Mouse (Mus musculus): Measurements from ENCODE around the gene Hcrt. TPM values are rescaled to one million over a fixed set of nuclear protein-coding genes. Genes with fewer than 3 reads are reported as not detected.

Hcrt gene
- polyA plus RNA-seq, 1 experiment from 2014 or later, result not detected

- Histone ChIP-seq H3K4me2 (ENCODE audit: low read length) (no peak overlapping the region), H3K27me3 (ENCODE audit: control insufficient read depth, insufficient read depth, low read length) (no peaks in the 10 kb centered on the region; the same call in 1 of the 2 replicates), H3K36me3 (ENCODE audit: control insufficient read depth, insufficient read depth, low read length) (no peaks in the 10 kb centered on the region), H3K4me3 (ENCODE audit: control insufficient read depth in 1 of 2, insufficient read depth in 1 of 2, low read depth in 1 of 2, low read length in 2 of 2) (no peak overlapping the region), H3K27ac (replicated peaks in 1 of 2; ENCODE audit: control insufficient read depth in 1 of 2, insufficient read depth in 1 of 2, low read depth in 2 of 2, low read length in 2 of 2) (no peak overlapping the region), H3K9me3 (ENCODE audit: control insufficient read depth, low read length) (no peaks in the 10 kb centered on the region), H3K9ac (ENCODE audit: low read length) (no peak overlapping the region), H3K4me1 (ENCODE audit: control insufficient read depth in 2 of 2, insufficient read depth in 2 of 2, low read length in 2 of 2) (peaks cover 3 to 6% of the 10 kb centered on the region in 2 experiments; a peak in 3 of 4 replicates)
- ATAC-seq (ENCODE audit: insufficient number of reproducible peaks, insufficient read depth, low FRiP score, low read depth), result no peak
- WGBS, result 93% methylated on average over 5 of the region's 5 CpGs
These were observed 5.1 kb upstream of the Hcrt start for GRCm38 (mm10) chr11:100767871-100768270.

DNA sequence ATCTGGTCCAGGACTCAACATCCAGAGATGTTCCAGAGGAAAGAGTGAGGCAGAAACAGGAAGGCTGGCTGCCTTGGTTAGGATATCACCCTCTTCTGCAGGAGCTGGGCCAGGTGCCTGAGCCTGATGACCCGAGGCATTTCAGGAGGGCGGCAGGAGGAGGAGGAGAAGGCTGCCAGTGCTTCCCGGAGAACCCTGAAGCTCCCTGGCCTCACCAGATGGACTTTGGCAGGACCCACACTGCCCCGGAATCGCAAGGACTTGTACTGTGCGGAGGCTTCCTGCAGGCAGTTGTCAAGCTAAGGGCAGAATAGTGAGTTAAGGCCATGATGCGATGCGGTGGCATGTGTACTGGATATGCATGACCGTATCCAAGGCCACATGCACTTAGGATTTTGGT, 4.0 kb upstream of the Hcrt start:
- Histone ChIP-seq H3K4me1 (ENCODE audit: control insufficient read depth in 2 of 2, insufficient read depth in 2 of 2, low read length in 2 of 2) (peaks cover 3 to 6% of the 10 kb centered on the region in 2 experiments; a peak in 3 of 4 replicates), H3K27me3 (ENCODE audit: control insufficient read depth, insufficient read depth, low read length) (no peaks in the 10 kb centered on the region; the same call in 1 of the 2 replicates), H3K27ac (replicated peaks in 1 of 2; ENCODE audit: control insufficient read depth in 1 of 2, insufficient read depth in 1 of 2, low read depth in 2 of 2, low read length in 2 of 2) (no peak overlapping the region), H3K36me3 (ENCODE audit: control insufficient read depth, insufficient read depth, low read length) (no peaks in the 10 kb centered on the region), H3K9ac (ENCODE audit: low read length) (no peak overlapping the region), H3K4me2 (ENCODE audit: low read length) (no peak overlapping the region), H3K9me3 (ENCODE audit: control insufficient read depth, low read length) (no peaks in the 10 kb centered on the region), H3K4me3 (ENCODE audit: control insufficient read depth in 1 of 2, insufficient read depth in 1 of 2, low read depth in 1 of 2, low read length in 2 of 2) (no peak overlapping the region)
- ATAC-seq (ENCODE audit: insufficient number of reproducible peaks, insufficient read depth, low FRiP score, low read depth), result no peak
- WGBS, result 77% methylated on average over 9 of the region's 9 CpGs

DNA sequence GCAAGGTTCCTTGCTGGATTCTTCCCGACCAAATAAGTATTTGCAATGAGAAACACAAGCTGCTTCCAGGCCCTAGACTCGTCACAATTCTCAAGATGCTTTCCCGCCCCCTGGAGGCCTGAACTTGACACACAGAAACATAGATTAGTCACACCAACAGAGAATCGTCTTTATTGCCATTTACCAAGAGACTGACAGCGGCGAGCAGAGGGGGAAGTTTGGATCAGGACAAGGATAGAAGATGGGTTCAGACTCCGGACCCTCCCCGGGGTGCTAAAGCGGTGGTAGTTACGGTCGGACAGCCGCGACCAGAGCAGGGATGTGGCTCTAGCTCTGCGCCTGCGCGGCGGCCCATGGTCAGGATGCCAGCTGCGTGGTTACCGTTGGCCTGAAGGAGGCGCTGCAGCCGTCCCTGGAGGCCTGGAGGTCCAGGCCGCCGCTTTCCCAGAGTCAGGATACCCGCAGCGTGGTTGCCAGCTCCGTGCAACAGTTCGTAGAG, 1.1 kb downstream of the Hcrt start:
- H3K27ac ChIP-seq (replicated peaks in 1 of 2; ENCODE audit: control insufficient read depth in 1 of 2, insufficient read depth in 1 of 2, low read depth in 2 of 2, low read length in 2 of 2), result no peak overlapping the region
- H3K4me3 ChIP-seq (ENCODE audit: control insufficient read depth in 1 of 2, insufficient read depth in 1 of 2, low read depth in 1 of 2, low read length in 2 of 2), result peak overlapping the region; percentile 48 to 57
- no peaks in the 10 kb centered on the region for H3K9me3 ChIP-seq (ENCODE audit: control insufficient read depth, low read length)
- peaks cover 35% of the 10 kb centered on the region for H3K27me3 ChIP-seq (ENCODE audit: control insufficient read depth, insufficient read depth, low read length)
- H3K9ac ChIP-seq (ENCODE audit: low read length), result peak overlapping the region; percentile 54
- H3K4me2 ChIP-seq (ENCODE audit: low read length), result peak overlapping the region; percentile 83
- WGBS, result under 1% methylated on average over 27 of the region's 27 CpGs
- no peaks in the 10 kb centered on the region for H3K36me3 ChIP-seq (ENCODE audit: control insufficient read depth, insufficient read depth, low read length)
- ATAC-seq (ENCODE audit: insufficient number of reproducible peaks, insufficient read depth, low FRiP score, low read depth), result 0 out of 2 replicates have a peak, but pooled peaks have one; percentile 17
- H3K4me1 ChIP-seq (ENCODE audit: control insufficient read depth in 2 of 2, insufficient read depth in 2 of 2, low read length in 2 of 2), result peaks cover 2 to 3% of the 10 kb centered on the region in 2 experiments; a peak in 2 of 4 replicates

DNA sequence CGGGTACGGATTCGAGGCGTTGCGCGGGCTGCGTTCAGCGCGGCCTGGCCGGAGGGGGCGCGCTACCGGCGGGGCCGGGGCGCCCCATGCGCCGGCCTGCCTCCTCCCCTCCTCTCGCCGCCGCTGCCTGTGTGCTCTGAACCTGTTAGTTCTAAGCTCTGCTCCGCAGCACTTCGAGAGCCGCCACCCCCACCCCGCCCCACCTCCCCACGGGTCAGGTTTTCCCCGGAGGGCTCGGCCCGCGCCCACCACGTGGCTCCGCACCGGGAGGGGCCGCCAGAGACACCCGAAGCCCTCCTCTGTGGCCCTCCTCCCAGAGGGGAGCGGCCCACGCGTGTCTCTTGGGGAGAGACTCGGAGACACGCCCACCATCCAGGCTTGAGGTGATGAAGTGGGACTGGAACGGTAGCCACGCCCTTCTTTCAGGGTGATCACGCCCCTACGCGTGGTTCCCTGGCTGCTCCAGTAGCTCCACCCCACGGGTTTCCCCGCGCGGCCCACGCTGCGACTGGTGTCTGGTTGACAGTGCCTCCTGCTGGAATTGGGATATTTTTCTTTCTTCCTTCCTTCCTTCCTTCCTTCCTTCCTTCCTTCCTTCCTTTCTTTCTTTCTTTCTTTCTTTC, 3.0 kb downstream of the Hcrt start, which contains the start of gene Kcnh4:
TSS of gene Kcnh4 (minus strand) at position 332 of the 623 bp plus-strand sequence.
- Histone ChIP-seq H3K36me3 (ENCODE audit: control insufficient read depth, insufficient read depth, low read length) (no peaks in the 10 kb centered on the region), H3K27ac (replicated peaks in 1 of 2; ENCODE audit: control insufficient read depth in 1 of 2, insufficient read depth in 1 of 2, low read depth in 2 of 2, low read length in 2 of 2) (no peak within 1 kb of the TSS), H3K4me1 (ENCODE audit: control insufficient read depth in 2 of 2, insufficient read depth in 2 of 2, low read length in 2 of 2) (peaks cover 2 to 3% of the 10 kb centered on the region in 2 experiments; a peak in 2 of 4 replicates), H3K4me3 (ENCODE audit: control insufficient read depth in 1 of 2, insufficient read depth in 1 of 2, low read depth in 1 of 2, low read length in 2 of 2) (peak within 1 kb of the TSS in 1 of 2 experiments; percentile 2; a peak in 1 of 4 replicates), H3K27me3 (ENCODE audit: control insufficient read depth, insufficient read depth, low read length) (peaks cover 38% of the 10 kb centered on the region), H3K9ac (ENCODE audit: low read length) (no peak within 1 kb of the TSS), H3K9me3 (ENCODE audit: control insufficient read depth, low read length) (no peaks in the 10 kb centered on the region), H3K4me2 (ENCODE audit: low read length) (peak within 1 kb of the TSS; percentile 26)
- WGBS, result 1% methylated on average over 50 of the region's 51 CpGs
- peak; percentile 44; the same call in 1 of the 2 replicates for ATAC-seq (ENCODE audit: insufficient number of reproducible peaks, insufficient read depth, low FRiP score, low read depth)

GRCm38 (mm10) chr11:100758707-100759610, 3.8 kb downstream of the Hcrt start:
- H3K4me2 ChIP-seq (ENCODE audit: low read length), result peak overlapping the region; percentile 26
- H3K27me3 ChIP-seq (ENCODE audit: control insufficient read depth, insufficient read depth, low read length), result peaks cover 38% of the 10 kb centered on the region
- H3K27ac ChIP-seq (replicated peaks in 1 of 2; ENCODE audit: control insufficient read depth in 1 of 2, insufficient read depth in 1 of 2, low read depth in 2 of 2, low read length in 2 of 2), result no peak overlapping the region
- H3K36me3 ChIP-seq (ENCODE audit: control insufficient read depth, insufficient read depth, low read length), result no peaks in the 10 kb centered on the region
- 2% methylated on average over 35 of the region's 35 CpGs for WGBS
- H3K4me1 ChIP-seq (ENCODE audit: control insufficient read depth in 2 of 2, insufficient read depth in 2 of 2, low read length in 2 of 2), result peaks cover 2 to 3% of the 10 kb centered on the region in 2 experiments; a peak in 2 of 4 replicates
- H3K4me3 ChIP-seq (ENCODE audit: control insufficient read depth in 1 of 2, insufficient read depth in 1 of 2, low read depth in 1 of 2, low read length in 2 of 2), result peak overlapping the region in 1 of 2 experiments; percentile 2; a peak in 1 of 4 replicates
- H3K9me3 ChIP-seq (ENCODE audit: control insufficient read depth, low read length), result no peaks in the 10 kb centered on the region
- no peak overlapping the region for H3K9ac ChIP-seq (ENCODE audit: low read length)
- ATAC-seq (ENCODE audit: insufficient number of reproducible peaks, insufficient read depth, low FRiP score, low read depth), result no peak

DNA sequence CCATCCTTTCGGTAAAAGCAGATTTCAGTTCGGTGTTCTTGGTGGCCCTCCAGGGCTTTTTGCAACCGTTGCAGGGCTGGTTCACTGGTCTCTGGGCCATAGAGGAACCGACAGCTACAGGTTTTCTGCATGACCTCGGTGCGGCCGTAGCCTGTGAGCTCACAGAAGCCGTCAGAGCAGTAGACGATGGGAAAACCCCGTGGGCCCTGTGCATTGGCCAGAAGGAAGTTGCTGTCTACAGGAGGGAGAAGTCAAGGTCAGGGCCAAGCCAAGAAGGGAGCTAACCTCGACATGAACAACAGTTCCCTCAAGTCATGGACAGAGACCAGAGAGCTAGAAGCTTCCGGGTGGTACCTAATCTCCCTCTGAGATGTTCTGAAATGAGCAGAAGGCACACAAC, 5.2 kb downstream of the Hcrt start:
- H3K4me1 ChIP-seq (ENCODE audit: control insufficient read depth in 2 of 2, insufficient read depth in 2 of 2, low read length in 2 of 2), result peaks cover 2 to 3% of the 10 kb centered on the region in 2 experiments; a peak in 2 of 4 replicates
- WGBS, result 84% methylated on average over 12 of the region's 12 CpGs
- H3K9me3 ChIP-seq (ENCODE audit: control insufficient read depth, low read length), result no peaks in the 10 kb centered on the region
- H3K4me2 ChIP-seq (ENCODE audit: low read length), result no peak overlapping the region
- no peak for ATAC-seq (ENCODE audit: insufficient number of reproducible peaks, insufficient read depth, low FRiP score, low read depth)
- no peak overlapping the region for H3K9ac ChIP-seq (ENCODE audit: low read length)
- no peak overlapping the region for H3K27ac ChIP-seq (replicated peaks in 1 of 2; ENCODE audit: control insufficient read depth in 1 of 2, insufficient read depth in 1 of 2, low read depth in 2 of 2, low read length in 2 of 2)
- H3K36me3 ChIP-seq (ENCODE audit: control insufficient read depth, insufficient read depth, low read length), result no peaks in the 10 kb centered on the region
- H3K27me3 ChIP-seq (ENCODE audit: control insufficient read depth, insufficient read depth, low read length), result peaks cover 41% of the 10 kb centered on the region
- H3K4me3 ChIP-seq (ENCODE audit: control insufficient read depth in 1 of 2, insufficient read depth in 1 of 2, low read depth in 1 of 2, low read length in 2 of 2), result no peak overlapping the region

DNA sequence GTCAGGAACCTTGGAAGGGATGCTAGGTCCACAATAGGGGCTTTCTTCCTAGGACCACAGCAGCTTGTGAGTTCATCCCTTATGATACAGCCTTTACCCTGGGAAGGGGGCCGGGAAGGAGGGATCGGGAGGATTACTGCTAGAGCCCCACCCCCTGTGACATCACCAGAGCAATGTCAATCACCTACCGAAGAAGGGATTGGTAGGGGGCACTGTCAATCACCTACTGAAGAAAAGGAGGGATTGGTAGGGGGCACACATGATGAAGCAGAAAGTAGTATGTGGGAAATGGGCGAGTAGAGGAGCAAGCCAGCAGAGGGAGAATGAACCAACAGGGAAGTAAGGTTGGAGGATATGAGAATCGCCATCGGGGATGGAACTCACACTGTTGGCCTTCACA, 6.3 kb downstream of the Hcrt start:
- ATAC-seq (ENCODE audit: insufficient number of reproducible peaks, insufficient read depth, low FRiP score, low read depth), result no peak
- H3K27me3 ChIP-seq (ENCODE audit: control insufficient read depth, insufficient read depth, low read length), result peaks cover 47% of the 10 kb centered on the region
- H3K9ac ChIP-seq (ENCODE audit: low read length), result no peak overlapping the region
- H3K9me3 ChIP-seq (ENCODE audit: control insufficient read depth, low read length), result no peaks in the 10 kb centered on the region
- no peaks in the 10 kb centered on the region for H3K36me3 ChIP-seq (ENCODE audit: control insufficient read depth, insufficient read depth, low read length)
- no peak overlapping the region for H3K4me3 ChIP-seq (ENCODE audit: control insufficient read depth in 1 of 2, insufficient read depth in 1 of 2, low read depth in 1 of 2, low read length in 2 of 2)
- no peak overlapping the region for H3K27ac ChIP-seq (replicated peaks in 1 of 2; ENCODE audit: control insufficient read depth in 1 of 2, insufficient read depth in 1 of 2, low read depth in 2 of 2, low read length in 2 of 2)
- no peak overlapping the region for H3K4me2 ChIP-seq (ENCODE audit: low read length)
- peaks cover 2 to 3% of the 10 kb centered on the region in 2 experiments; a peak in 2 of 4 replicates for H3K4me1 ChIP-seq (ENCODE audit: control insufficient read depth in 2 of 2, insufficient read depth in 2 of 2, low read length in 2 of 2)
- 54% methylated on average over 6 of the region's 6 CpGs for WGBS

Data from heart, embryonic 14.5 days (tissue).